Mouse (Mus musculus): ENCODE measurements around the gene A730009L09Rik. TPM values are rescaled to one million over a fixed set of nuclear protein-coding genes. Genes with fewer than 3 reads are reported as not detected.

A730009L09Rik gene
- polyA plus RNA-seq, 1 experiment, result not detected

DNA sequence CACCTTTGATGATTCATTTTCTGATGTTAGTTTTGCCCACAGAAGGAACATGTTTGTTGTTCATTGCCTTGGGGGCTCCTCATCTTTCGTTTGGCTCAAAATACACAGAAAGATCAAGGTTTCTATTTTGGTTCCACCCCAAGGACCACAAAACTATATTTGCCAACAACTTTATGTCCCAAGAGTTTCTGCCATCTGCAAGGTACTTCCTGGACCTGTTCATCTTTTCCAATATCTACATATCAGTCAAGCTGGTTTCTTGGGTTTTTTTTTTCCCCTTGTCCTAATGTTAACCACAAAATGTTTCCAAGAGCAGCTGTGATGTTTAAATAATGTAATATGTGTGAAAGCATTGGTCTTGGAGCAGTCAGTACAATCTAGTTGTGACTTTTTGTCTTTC is 37.4 kb upstream of the A730009L09Rik start:
- TF ChIP-seq CTCF (IDR thresholded peaks at IDR 0.05; ENCODE audit: borderline replicate concordance, control insufficient read depth, extremely low read depth, insufficient read depth, low read length, poor library complexity) (no peak), POLR2A (IDR thresholded peaks at IDR 0.05; ENCODE audit: control insufficient read depth, extremely low read depth, insufficient read depth, low read length, poor library complexity) (no peak)
- no peaks in the 10 kb centered on the region for H3K36me3 ChIP-seq (ENCODE audit: control insufficient read depth, insufficient read depth, low read length)
- H3K4me3 ChIP-seq (ENCODE audit: control insufficient read depth, insufficient read depth, low read length), result no peak overlapping the region
- DNase-seq, result no peak
- no peaks in the 10 kb centered on the region for H3K4me1 ChIP-seq (replicated peaks; ENCODE audit: control insufficient read depth, insufficient read depth, low read length)
- no peaks in the 10 kb centered on the region for H3K27me3 ChIP-seq (ENCODE audit: control insufficient read depth, insufficient read depth, low read length)
- H3K27ac ChIP-seq (ENCODE audit: control insufficient read depth, insufficient read depth, low read length), result no peak overlapping the region
- WGBS, result 30% methylated on average over 1 of the region's 1 CpGs

- WGBS, result 52% methylated on average over 6 of the region's 6 CpGs
- Histone ChIP-seq H3K36me3 (ENCODE audit: control insufficient read depth, insufficient read depth, low read length) (no peaks in the 10 kb centered on the region), H3K27me3 (ENCODE audit: control insufficient read depth, insufficient read depth, low read length) (no peaks in the 10 kb centered on the region), H3K27ac (ENCODE audit: control insufficient read depth, insufficient read depth, low read length) (no peak overlapping the region), H3K4me3 (ENCODE audit: control insufficient read depth, insufficient read depth, low read length) (no peak overlapping the region), H3K4me1 (replicated peaks; ENCODE audit: control insufficient read depth, insufficient read depth, low read length) (no peaks in the 10 kb centered on the region)
- DNase-seq, result no peak
- TF ChIP-seq POLR2A (IDR thresholded peaks at IDR 0.05; ENCODE audit: control insufficient read depth, extremely low read depth, insufficient read depth, low read length, poor library complexity) (no peak), CTCF (IDR thresholded peaks at IDR 0.05; ENCODE audit: borderline replicate concordance, control insufficient read depth, extremely low read depth, insufficient read depth, low read length, poor library complexity) (no peak)
Measured at GRCm38 (mm10) chr16:84477952-84478351, 37.0 kb upstream of the A730009L09Rik start.

- no peak for DNase-seq
- WGBS, result 91% methylated on average over 11 of the region's 11 CpGs
- Histone ChIP-seq H3K27ac (ENCODE audit: control insufficient read depth, insufficient read depth, low read length) (no peak overlapping the region), H3K4me1 (replicated peaks; ENCODE audit: control insufficient read depth, insufficient read depth, low read length) (no peaks in the 10 kb centered on the region), H3K4me3 (ENCODE audit: control insufficient read depth, insufficient read depth, low read length) (no peak overlapping the region), H3K36me3 (ENCODE audit: control insufficient read depth, insufficient read depth, low read length) (no peaks in the 10 kb centered on the region), H3K27me3 (ENCODE audit: control insufficient read depth, insufficient read depth, low read length) (no peaks in the 10 kb centered on the region)
- TF ChIP-seq POLR2A (IDR thresholded peaks at IDR 0.05; ENCODE audit: control insufficient read depth, extremely low read depth, insufficient read depth, low read length, poor library complexity) (no peak), CTCF (IDR thresholded peaks at IDR 0.05; ENCODE audit: borderline replicate concordance, control insufficient read depth, extremely low read depth, insufficient read depth, low read length, poor library complexity) (no peak)
Measured at GRCm38 (mm10) chr16:84485931-84486330, 29.0 kb upstream of the A730009L09Rik start.

- Histone ChIP-seq H3K27ac (ENCODE audit: control insufficient read depth, insufficient read depth, low read length) (no peak overlapping the region), H3K27me3 (ENCODE audit: control insufficient read depth, insufficient read depth, low read length) (no peaks in the 10 kb centered on the region), H3K4me3 (ENCODE audit: control insufficient read depth, insufficient read depth, low read length) (no peak overlapping the region), H3K36me3 (ENCODE audit: control insufficient read depth, insufficient read depth, low read length) (no peaks in the 10 kb centered on the region), H3K4me1 (replicated peaks; ENCODE audit: control insufficient read depth, insufficient read depth, low read length) (no peaks in the 10 kb centered on the region)
- 91% methylated on average over 3 of the region's 3 CpGs for WGBS
- TF ChIP-seq CTCF (IDR thresholded peaks at IDR 0.05; ENCODE audit: borderline replicate concordance, control insufficient read depth, extremely low read depth, insufficient read depth, low read length, poor library complexity) (no peak), POLR2A (IDR thresholded peaks at IDR 0.05; ENCODE audit: control insufficient read depth, extremely low read depth, insufficient read depth, low read length, poor library complexity) (no peak)
- no peak for DNase-seq
Measured at GRCm38 (mm10) chr16:84494818-84495217, 20.1 kb upstream of the A730009L09Rik start.

- Histone ChIP-seq H3K4me1 (replicated peaks; ENCODE audit: control insufficient read depth, insufficient read depth, low read length) (no peaks in the 10 kb centered on the region), H3K27ac (ENCODE audit: control insufficient read depth, insufficient read depth, low read length) (no peak overlapping the region), H3K4me3 (ENCODE audit: control insufficient read depth, insufficient read depth, low read length) (no peak overlapping the region), H3K27me3 (ENCODE audit: control insufficient read depth, insufficient read depth, low read length) (no peaks in the 10 kb centered on the region), H3K36me3 (ENCODE audit: control insufficient read depth, insufficient read depth, low read length) (no peaks in the 10 kb centered on the region)
- 34% methylated on average over 2 of the region's 2 CpGs for WGBS
- DNase-seq, result no peak
- TF ChIP-seq CTCF (IDR thresholded peaks at IDR 0.05; ENCODE audit: borderline replicate concordance, control insufficient read depth, extremely low read depth, insufficient read depth, low read length, poor library complexity) (no peak), POLR2A (IDR thresholded peaks at IDR 0.05; ENCODE audit: control insufficient read depth, extremely low read depth, insufficient read depth, low read length, poor library complexity) (no peak)
Measured at GRCm38 (mm10) chr16:84495438-84495837, 19.5 kb upstream of the A730009L09Rik start.

DNA sequence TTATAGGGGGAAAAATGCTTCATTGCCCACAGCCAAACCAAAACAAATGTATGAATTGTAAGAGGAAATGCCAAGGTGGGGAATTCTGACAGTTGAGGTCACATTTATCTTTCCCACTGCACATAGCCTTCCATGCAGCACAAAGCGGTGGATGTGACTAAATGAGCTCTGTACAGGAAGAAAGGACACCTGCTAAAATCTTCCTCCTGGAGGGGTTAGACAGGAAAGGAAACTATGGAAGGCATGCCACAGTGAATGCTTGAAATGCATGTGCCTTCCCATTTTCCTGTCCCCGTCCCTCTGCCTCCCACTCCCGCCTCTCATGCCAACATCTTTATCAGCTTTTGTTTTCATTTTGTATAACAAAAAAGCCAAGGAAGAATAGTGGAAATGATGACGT is 7.2 kb upstream of the A730009L09Rik start:
- Histone ChIP-seq H3K27ac (ENCODE audit: control insufficient read depth, insufficient read depth, low read length) (no peak overlapping the region), H3K27me3 (ENCODE audit: control insufficient read depth, insufficient read depth, low read length) (no peaks in the 10 kb centered on the region), H3K4me3 (ENCODE audit: control insufficient read depth, insufficient read depth, low read length) (no peak overlapping the region), H3K4me1 (replicated peaks; ENCODE audit: control insufficient read depth, insufficient read depth, low read length) (no peaks in the 10 kb centered on the region), H3K36me3 (ENCODE audit: control insufficient read depth, insufficient read depth, low read length) (no peaks in the 10 kb centered on the region)
- TF ChIP-seq CTCF (IDR thresholded peaks at IDR 0.05; ENCODE audit: borderline replicate concordance, control insufficient read depth, extremely low read depth, insufficient read depth, low read length, poor library complexity) (no peak), POLR2A (IDR thresholded peaks at IDR 0.05; ENCODE audit: control insufficient read depth, extremely low read depth, insufficient read depth, low read length, poor library complexity) (no peak)
- no peak for DNase-seq
- WGBS, result 86% methylated on average over 4 of the region's 4 CpGs

DNA sequence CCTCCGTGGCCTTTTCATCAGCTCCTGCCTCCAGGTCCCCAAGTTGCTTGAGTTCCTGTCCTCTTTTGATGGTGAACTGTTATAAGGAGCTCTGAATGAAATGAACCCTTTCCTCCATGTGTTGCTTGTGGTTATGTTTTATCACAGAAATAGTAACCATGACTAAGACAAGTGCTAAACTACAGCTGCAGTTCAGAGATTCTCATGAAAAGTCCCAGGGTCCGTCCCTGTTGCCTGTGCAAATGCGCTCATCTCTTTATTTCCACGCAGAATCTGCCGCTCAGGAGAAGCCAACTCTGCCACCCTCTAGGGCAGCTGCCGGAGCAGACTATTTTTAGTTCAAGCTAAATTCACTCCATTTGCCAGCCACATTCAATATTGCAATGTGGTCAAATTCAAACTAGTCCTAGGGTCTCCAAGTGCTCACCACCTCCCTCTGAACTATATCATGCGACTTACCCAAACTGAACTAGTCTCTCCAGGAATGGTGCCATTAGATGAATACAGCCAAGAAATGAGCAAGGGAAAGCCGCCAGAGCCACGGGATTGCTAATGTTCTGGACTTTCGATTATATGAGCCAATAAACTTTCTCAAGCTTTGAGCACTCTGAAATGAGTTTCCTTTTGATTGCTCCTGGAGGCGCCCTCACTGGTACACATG is 7.2 kb downstream of the A730009L09Rik start:
- WGBS, result 95% methylated on average over 11 of the region's 11 CpGs
- Histone ChIP-seq H3K4me3 (ENCODE audit: control insufficient read depth, insufficient read depth, low read length) (no peak overlapping the region), H3K27ac (ENCODE audit: control insufficient read depth, insufficient read depth, low read length) (no peak overlapping the region), H3K36me3 (ENCODE audit: control insufficient read depth, insufficient read depth, low read length) (no peaks in the 10 kb centered on the region), H3K27me3 (ENCODE audit: control insufficient read depth, insufficient read depth, low read length) (no peaks in the 10 kb centered on the region), H3K4me1 (replicated peaks; ENCODE audit: control insufficient read depth, insufficient read depth, low read length) (no peaks in the 10 kb centered on the region)
- no peak for DNase-seq
- TF ChIP-seq CTCF (IDR thresholded peaks at IDR 0.05; ENCODE audit: borderline replicate concordance, control insufficient read depth, extremely low read depth, insufficient read depth, low read length, poor library complexity) (no peak), POLR2A (IDR thresholded peaks at IDR 0.05; ENCODE audit: control insufficient read depth, extremely low read depth, insufficient read depth, low read length, poor library complexity) (no peak)
